Mouse (Mus musculus): ENCODE measurements around the gene Scrn2. TPM values are rescaled to one million over a fixed set of nuclear protein-coding genes. Genes with fewer than 3 reads are reported as not detected.

Gene Scrn2
- polyA plus RNA-seq, 2 experiments: 5.7 to 5.8 TPM

DNA sequence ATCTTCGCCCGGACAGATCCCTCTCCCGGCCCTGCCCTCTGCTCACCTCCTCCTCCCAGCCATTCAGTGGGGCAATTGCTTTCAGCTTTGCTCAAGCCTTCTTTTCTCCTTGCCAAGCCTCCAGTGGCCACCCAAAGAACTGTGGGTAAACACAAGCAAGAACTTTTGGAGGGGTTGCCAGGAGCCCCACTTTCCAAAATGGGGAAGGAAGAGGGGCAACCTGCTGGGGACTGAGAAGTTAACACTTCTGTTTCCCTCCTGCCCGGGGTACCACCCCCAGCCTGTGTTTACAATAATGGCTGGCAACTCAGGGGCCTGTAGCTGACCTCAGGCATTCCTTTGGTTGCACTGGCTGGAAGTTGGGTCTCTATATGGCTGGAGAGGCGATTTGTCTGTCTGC, 26.6 kb upstream of the Scrn2 start:
- H3K27ac ChIP-seq: no peak overlapping the region
- ATAC-seq (ENCODE audit: insufficient read depth): no peak
- H3K4me2 ChIP-seq (ENCODE audit: low read depth): no peak overlapping the region
- DNase-seq (ENCODE audit: low read depth in 3 of 3, low spot score in 3 of 3): no peak
- TF ChIP-seq CTCF (IDR thresholded peaks at IDR 0.05; ENCODE audit: low read depth): no peak
- no peak for TF ChIP-seq EP300 (IDR thresholded peaks at IDR 0.05; ENCODE audit: low read depth)
- H3K4me3 ChIP-seq (ENCODE audit: insufficient read depth in 1 of 2, low read depth in 2 of 2, low read length in 2 of 2): no peak overlapping the region
- H3K27me3 ChIP-seq (ENCODE audit: control insufficient read depth, insufficient read depth, low read length): peaks cover 8% of the 10 kb centered on the region; the same call in 1 of the 2 replicates
- H3K9me3 ChIP-seq (ENCODE audit: control insufficient read depth, low read length): no peaks in the 10 kb centered on the region
- no peak overlapping the region for H3K9ac ChIP-seq (replicated peaks)
- H3K36me3 ChIP-seq (replicated peaks; ENCODE audit: control insufficient read depth, insufficient read depth, low read depth): no peaks in the 10 kb centered on the region
- 30% methylated on average over 5 of the region's 5 CpGs for WGBS (ENCODE audit: insufficient replicate concordance)
- H3K4me1 ChIP-seq (replicated peaks; ENCODE audit: control insufficient read depth in 2 of 2, insufficient read depth in 2 of 2, low read length in 1 of 2): 0 out of 4 replicates have a peak, but pooled peaks cover 0 to 2% of the 10 kb centered on the region in 2 experiments

DNA sequence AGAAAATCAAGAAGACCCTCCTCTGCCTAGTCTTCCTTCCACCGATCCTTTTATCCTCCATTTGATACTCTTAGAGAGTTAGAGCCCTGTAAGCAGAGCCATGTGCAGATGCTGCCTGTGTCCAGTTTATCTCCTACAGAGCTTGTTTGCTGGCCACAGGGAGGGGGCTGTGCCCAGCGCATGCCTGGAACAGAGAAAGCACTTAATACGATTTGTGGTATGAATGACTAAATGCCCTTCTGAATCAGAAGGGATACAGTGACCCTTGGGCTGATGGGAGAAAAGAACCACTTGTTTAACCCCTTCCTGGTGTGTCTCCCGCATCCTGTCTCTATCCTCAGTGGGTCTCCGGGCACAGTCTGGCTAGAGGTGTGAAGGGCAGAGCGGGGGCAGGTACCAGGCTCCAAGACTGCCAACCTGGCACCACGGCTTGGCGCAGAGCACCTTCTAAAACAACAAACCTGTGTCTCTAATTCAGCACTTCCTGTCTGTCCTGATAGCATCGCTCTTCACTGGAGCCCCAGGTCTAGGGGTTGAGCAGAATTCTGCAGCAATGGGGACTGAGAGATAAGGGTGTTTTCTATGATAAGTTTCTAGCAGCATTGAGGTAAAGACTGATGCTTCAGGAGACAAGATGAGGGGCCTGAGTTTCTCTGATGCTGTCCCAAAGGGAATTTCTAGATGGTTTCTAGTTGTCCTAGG, 22.5 kb upstream of the Scrn2 start:
- no peak overlapping the region for H3K4me2 ChIP-seq (ENCODE audit: low read depth)
- TF ChIP-seq EP300 (IDR thresholded peaks at IDR 0.05; ENCODE audit: low read depth): no peak
- TF ChIP-seq CTCF (IDR thresholded peaks at IDR 0.05; ENCODE audit: low read depth): no peak
- 32% methylated on average over 9 of the region's 9 CpGs for WGBS (ENCODE audit: insufficient replicate concordance)

DNA sequence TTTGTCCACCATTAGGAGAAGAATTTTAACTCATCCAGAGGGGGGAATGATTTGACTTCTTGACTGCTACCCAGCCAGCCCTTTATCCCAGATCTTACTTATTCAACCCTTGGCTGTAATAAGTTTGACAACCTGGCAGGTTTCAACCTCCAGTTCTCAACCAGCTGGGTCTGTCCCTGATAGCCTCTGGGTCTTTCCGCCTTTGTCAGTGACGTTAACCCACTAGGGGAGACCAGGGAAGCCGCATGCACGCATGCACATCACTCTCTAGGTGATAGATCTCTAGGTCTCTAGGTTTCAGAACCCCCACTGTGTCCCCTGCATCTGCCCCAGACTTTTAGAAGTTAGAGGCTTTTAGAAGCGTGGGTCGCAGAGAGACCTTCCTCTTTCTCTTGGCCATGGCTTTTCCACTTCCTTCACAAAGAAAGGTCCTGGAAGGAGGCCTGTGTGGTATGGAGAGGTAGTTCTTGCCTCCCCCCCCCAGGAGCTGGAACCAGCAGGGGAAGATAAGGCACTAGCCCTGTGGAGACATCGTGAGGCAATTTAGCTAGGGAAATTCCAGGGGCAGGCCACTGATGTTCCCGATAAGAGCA, 20.4 kb upstream of the Scrn2 start:
- no peak overlapping the region for H3K4me3 ChIP-seq (ENCODE audit: insufficient read depth in 1 of 2, low read depth in 2 of 2, low read length in 2 of 2)
- no peaks in the 10 kb centered on the region for H3K36me3 ChIP-seq (replicated peaks; ENCODE audit: control insufficient read depth, insufficient read depth, low read depth)
- 30% methylated on average over 8 of the region's 8 CpGs for WGBS (ENCODE audit: insufficient replicate concordance)
- TF ChIP-seq EP300 (IDR thresholded peaks at IDR 0.05; ENCODE audit: low read depth) (no peak), CTCF (IDR thresholded peaks at IDR 0.05; ENCODE audit: low read depth) (no peak)
- no peaks in the 10 kb centered on the region for H3K9me3 ChIP-seq (ENCODE audit: control insufficient read depth, low read length)
- DNase-seq (ENCODE audit: low read depth in 3 of 3, low spot score in 3 of 3) (no peak), ATAC-seq (ENCODE audit: insufficient read depth) (no peak)
- no peak overlapping the region for H3K4me2 ChIP-seq (ENCODE audit: low read depth)
- no peak overlapping the region for H3K27ac ChIP-seq
- peaks cover 10% of the 10 kb centered on the region for H3K27me3 ChIP-seq (ENCODE audit: control insufficient read depth, insufficient read depth, low read length)
- 0 out of 4 replicates have a peak, but pooled peaks cover 0 to 2% of the 10 kb centered on the region in 2 experiments for H3K4me1 ChIP-seq (replicated peaks; ENCODE audit: control insufficient read depth in 2 of 2, insufficient read depth in 2 of 2, low read length in 1 of 2)
- no peak overlapping the region for H3K9ac ChIP-seq (replicated peaks)

More for the DNA sequence above, 22.5 kb upstream of the Scrn2 start:
- Histone ChIP-seq H3K4me1 (replicated peaks; ENCODE audit: control insufficient read depth in 2 of 2, insufficient read depth in 2 of 2, low read length in 1 of 2) (0 out of 4 replicates have a peak, but pooled peaks cover 0 to 2% of the 10 kb centered on the region in 2 experiments), H3K36me3 (replicated peaks; ENCODE audit: control insufficient read depth, insufficient read depth, low read depth) (no peaks in the 10 kb centered on the region), H3K27me3 (ENCODE audit: control insufficient read depth, insufficient read depth, low read length) (peaks cover 10% of the 10 kb centered on the region), H3K4me3 (ENCODE audit: insufficient read depth in 1 of 2, low read depth in 2 of 2, low read length in 2 of 2) (no peak overlapping the region), H3K9me3 (ENCODE audit: control insufficient read depth, low read length) (no peaks in the 10 kb centered on the region), H3K27ac (no peak overlapping the region), H3K9ac (replicated peaks) (no peak overlapping the region)
- ATAC-seq (ENCODE audit: insufficient read depth) (no peak), DNase-seq (ENCODE audit: low read depth in 3 of 3, low spot score in 3 of 3) (no peak)

DNA sequence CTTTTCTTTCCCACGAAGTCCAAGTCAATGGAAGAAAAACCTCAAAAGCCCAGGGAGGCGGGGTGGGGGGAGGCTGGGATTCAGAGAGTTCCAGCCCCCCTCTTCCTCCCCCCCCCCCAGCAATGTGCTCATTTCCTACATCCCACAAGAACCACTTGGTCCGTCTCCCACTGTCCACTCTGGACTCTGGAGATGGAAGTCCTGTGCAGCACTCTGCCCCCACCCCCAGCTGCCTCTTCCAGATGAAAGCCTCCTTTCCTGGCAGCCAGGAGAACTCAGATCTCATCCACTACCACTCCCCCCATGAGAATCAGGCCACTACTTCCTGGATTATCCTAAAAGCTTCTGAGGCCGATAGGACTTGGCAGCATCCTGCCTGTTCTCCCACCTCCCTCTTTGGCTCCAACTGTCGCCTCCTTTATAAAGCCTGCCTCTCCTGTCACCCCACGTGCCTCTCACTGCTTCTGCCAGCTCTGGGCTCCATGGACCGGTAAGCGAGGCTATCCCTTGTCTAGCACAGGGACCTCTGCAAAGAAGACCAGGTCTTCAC, 16.5 kb upstream of the Scrn2 start, which contains the start of gene Sp6:
Gene Sp6 (plus strand): TSS at position 274 of the 550 bp plus-strand sequence.
- H3K27ac ChIP-seq: no peak within 1 kb of the TSS
- DNase-seq (ENCODE audit: low read depth in 3 of 3, low spot score in 3 of 3) (no peak), ATAC-seq (ENCODE audit: insufficient read depth) (no peak)
- TF ChIP-seq EP300 (IDR thresholded peaks at IDR 0.05; ENCODE audit: low read depth): no peak
- no peak for TF ChIP-seq CTCF (IDR thresholded peaks at IDR 0.05; ENCODE audit: low read depth)
- WGBS (ENCODE audit: insufficient replicate concordance): 24% methylated on average over 8 of the region's 8 CpGs
- H3K9ac ChIP-seq (replicated peaks): no peak within 1 kb of the TSS
- no peaks in the 10 kb centered on the region for H3K9me3 ChIP-seq (ENCODE audit: control insufficient read depth, low read length)
- no peaks in the 10 kb centered on the region for H3K36me3 ChIP-seq (replicated peaks; ENCODE audit: control insufficient read depth, insufficient read depth, low read depth)
- H3K4me1 ChIP-seq (replicated peaks; ENCODE audit: control insufficient read depth in 2 of 2, insufficient read depth in 2 of 2, low read length in 1 of 2): no peaks in the 10 kb centered on the region
- H3K4me3 ChIP-seq (ENCODE audit: insufficient read depth in 1 of 2, low read depth in 2 of 2, low read length in 2 of 2): no peak within 1 kb of the TSS
- no peak within 1 kb of the TSS for H3K4me2 ChIP-seq (ENCODE audit: low read depth)
- peaks cover 46% of the 10 kb centered on the region for H3K27me3 ChIP-seq (ENCODE audit: control insufficient read depth, insufficient read depth, low read length)

All from liver, embryonic 14.5 days (tissue).